Mouse (Mus musculus) layer of hippocampus, adult 11-12 months (tissue): ENCODE results near the gene Tomm34.
"Not testable (repeated sequence)": the region's sequence is repeated elsewhere in the genome, so short reads cannot be mapped to it uniquely, and the experiment has no call there.

Experiments
- DNase-seq: peaks from one replicate; pipeline ENCODE4 v3.0.0; 2022; ENCODE audit warnings: low spot score

The Tomm34 gene

DNA sequence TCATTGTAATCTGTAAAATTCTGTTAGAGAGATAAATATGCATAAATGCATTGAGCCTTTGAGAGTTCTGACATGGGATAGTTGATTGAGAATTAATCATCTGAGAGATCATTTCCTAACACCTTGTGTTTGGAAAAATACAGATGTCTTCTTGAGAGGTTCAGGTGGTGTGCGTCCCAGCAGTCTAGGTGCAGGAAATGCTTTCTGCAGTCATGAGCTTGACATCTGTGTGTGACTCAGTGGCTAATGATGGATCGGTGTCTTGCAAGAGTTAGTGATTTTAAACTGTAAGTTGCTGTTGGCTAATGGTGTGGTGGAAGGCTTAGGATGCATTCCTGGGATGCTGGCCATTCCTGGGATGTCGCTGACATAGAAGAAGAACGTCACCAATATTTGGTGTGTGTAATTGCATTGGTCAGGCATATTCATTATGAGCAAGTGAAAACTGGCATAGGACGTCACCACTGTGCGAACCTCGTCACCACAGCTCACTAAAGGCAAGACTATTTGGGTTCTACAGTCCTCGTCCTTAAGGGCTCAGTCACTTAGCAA is 6.0 kb upstream of the Tomm34 start:
- no peak for DNase-seq

DNA sequence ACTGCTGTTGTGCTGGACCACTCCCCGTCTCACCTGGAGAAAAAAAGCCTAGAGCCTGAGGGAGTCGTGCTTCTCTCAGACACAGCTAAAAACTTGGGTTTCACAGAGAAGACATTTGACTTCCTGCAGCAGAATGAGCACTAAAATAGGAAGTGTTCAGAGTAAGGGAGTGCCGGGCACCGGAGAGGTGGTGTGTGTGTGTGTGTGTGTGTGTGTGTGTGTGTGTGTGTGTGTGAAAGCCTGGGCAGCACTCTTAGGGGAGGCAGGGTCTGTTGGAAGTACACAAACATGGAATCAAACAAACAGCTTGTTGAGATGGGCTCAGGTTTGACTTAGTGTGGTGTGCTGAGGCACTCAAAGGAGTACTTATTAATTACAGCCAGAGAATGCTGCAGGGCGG is 4.1 kb upstream of the Tomm34 start:
- DNase-seq: no peak

DNA sequence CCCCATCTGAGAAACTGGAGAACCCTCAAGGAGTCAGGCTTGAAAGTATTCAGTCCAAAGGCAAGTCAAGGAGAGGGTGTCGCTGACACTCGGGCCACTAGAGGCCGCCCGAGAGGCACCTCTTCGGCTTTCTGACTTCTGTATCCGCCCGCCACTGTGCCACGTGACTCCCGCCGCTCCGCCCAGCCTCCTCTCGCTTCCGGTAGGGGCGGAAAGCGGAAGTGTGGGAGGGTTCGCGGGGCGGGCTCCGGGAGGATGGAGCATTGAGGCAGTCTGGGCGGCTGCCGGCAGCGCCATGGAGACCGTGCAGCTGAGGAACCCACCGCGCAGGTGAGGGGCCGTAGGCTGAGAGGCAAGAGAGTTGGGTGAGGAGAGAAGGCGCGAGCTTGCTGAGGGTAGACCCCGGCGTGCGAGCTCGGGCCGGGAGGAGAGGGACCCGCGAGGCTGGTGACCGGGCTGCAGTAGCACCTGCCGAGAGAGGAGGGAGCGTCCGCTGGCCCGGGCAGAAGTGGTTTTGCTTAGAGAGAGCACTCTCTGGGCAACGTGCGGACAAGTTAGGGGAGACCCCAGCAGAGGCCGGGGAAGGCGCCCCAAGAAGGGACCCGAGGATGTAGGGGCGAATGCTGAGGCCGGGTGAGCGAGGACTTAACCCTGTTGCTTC is 3.1 kb upstream of the Tomm34 start:
- peak; percentile 98 for DNase-seq

DNA sequence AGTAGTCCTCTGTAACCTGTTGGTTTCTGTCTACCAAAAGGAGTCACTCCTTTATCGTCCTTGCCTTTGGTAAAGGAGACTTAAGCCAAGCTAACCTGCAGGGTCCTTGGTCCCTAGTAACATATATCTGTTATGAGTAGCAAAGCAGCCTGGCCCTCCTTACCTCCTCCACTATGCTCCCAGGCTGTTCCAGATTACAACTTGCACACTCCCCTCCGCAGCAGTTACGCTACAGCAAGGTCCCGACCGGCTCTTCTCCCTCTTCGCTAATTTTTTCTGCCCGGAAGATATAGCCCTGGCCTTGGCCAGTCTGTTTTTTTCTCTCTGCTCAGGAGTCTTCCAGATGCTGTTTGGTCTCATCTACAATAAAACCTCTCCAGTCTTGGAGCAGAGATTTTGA is 2.2 kb upstream of the Tomm34 start:
- no peak for DNase-seq

DNA sequence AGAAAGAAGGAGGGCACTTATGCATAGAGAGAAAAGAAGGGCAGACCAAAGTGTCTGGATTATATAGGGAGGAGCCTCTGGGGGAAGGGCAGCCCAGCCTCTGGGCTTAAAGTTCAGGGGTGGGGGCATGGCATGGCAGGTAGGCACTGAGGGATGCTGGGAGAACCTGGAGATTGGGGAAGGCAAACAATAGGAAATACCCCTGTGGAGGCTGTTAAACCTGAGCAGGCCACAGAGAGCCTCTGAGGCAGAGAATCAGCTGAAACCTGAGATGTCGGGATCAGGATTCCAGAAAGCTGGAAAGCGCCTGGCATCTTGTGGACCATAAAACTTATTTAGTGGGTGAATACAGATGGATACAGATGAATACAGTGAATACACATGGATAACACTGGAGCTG is 1.1 kb upstream of the Tomm34 start:
- DNase-seq: no peak

DNA sequence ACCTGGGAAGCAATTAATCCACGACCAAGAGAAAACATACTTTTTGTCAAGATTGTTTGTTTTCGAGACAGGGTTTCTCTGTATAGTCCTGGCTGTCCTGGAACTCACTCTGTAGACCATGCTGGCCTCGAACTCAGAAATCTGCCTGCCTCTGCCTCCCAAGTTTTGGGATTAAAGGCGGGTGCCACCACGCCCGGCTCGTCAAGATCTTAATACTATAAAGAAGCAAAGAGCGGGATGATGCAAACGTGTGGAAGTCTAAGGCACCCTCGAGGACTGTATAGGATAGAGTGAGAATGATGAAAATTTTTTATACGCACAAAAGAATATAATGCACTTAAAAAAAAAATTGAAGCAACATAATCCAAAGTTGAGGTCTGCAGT is 460 bp upstream of the Tomm34 start:
- DNase-seq: not testable (repeated sequence)

DNA sequence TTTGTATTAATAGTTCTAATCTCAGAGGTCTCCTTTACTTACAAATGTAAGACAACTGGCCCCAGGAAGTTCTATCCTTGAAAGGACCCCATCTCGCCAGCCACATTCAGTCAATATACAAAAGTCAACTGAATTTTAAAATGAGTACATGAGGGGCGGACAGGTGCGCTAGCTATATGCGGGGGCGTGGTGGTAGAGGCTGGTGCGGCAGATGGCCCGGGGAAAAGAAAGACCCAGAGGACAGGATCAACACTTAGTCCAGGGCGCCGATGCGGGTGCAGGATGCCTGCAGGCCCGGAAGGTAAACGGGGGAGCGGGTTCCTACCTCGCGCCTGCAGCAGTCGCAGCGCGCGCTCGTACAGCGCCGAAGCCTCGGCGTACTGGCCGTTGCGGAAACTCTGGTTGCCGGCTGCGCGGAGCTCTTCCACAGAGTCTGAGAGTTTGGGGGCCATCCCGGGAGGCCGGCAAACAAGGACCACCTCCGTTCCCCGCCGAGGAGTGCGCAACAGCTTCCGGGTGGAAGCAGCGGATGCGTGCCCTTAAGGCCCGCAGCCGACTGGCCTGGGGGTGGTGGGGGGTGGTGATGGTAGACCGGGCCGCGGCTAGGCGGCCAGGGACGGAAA is 716 bp downstream of the Tomm34 start, which contains the start of gene Stk4:
Gene Stk4, plus strand, starts transcription at position 181 of the 623 bp plus-strand sequence.
- peak; percentile 39 for DNase-seq

DNA sequence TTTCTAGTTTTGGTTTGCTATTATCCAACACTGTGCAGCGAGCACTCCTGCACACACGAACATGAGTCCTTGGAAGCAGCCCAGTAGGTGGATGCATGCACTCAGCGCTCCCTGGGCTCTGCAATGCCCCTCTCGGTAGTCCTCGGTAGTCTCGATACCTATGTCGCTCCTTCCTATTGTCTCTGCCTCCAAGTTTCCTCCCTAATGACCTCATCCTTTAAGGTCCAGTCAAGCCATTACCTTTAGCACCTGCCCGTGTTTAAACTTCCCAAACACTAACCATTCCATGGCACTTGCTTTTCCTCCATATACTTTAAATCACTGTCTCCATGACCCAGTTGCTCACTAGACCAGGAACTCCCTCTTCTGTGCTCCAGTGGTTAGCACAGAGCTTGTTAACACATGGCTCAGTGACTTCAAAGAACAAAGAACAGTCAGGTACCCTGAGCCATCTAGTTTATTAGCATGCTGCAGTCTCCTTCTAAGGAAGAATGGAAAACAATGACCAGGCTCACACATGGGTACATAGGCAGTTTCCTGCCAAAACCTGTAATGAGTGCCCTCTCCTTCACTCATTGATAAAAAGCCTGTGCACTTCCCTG is 11.2 kb downstream of the Tomm34 start:
- no peak for DNase-seq

DNA sequence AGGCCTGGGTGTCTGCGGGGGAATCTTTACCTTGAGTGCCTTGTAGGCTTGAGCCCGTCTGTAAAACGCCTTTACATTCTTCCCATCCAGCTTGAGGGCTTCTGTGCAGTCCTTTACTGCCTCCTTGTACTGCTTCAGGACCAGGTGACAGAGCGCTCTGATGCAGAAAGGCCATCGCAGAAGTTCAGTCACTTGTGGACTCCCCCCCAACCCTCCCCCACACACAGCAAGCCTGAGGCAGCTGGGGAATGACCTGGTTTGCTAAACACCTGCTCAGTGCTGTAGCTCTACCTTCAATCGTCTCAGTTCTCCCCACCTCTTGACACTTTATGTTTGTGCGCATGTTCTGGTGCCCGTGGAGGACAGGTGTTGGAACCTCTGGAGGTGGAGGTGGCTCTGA is 16.3 kb downstream of the Tomm34 start:
- no peak for DNase-seq

DNA sequence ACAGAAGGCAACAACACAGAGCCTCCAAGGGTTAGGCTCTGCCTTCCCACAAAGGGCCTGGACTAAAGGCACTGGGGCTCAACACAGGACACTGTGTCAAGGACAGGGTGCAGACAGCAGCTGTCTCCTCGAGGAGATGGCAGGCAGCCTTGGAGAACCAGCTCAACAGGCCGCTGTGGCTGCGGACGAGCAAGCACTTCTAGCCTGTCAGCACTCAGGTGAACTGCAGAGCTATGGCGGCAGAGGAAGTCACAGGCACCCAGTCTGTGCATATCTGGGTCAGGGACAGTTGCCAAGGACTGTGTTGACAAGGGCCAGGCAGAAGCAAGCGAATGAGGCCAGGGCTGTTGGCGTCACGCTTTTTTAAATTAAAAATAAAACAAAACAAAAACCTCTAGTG is 17.2 kb downstream of the Tomm34 start:
- no peak for DNase-seq

DNA sequence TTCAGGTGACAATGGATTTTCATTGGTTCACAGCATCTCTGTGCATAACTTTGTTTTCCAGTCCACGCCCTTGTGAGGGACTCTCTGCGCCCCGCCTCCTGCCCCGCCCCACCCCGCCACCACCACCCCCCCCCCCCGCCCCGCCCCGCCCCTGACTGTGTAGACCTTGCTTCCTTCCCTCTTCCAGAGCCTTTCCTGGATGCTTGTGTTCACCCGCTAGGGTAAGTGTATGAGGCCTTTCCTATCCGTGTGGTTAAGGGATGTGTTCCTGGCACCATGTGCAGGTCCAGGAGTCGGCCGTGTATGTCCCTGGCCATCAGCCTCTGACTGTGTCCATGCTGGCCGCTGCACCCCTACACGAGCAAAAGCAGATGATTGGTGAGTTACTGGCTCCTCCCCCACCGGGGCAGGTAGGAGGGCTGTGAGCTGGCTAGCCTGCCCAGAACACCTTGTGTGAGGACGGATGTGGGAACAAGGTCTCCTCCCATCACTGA is 23.7 kb downstream of the Tomm34 start:
- no peak for DNase-seq

DNA sequence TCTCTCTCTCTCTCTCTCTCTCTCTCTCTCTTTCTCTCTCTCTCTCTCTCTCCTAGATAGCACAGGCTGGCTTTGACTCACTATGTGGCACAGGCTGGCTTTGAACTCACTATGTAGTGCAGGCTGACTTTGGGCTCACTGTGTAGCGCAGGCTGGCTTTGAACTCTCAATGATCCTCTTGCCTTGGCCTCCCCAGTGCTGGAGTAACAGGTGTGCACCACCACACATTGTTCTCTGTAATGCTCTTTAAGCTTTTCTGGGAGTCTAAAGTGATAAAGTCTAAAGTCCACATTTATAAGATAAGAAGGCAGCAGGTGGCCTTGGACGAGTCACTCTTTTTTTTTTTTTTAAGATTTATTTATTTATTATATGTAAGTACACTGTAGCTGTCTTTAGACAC is 29.4 kb downstream of the Tomm34 start:
- DNase-seq: no peak

DNA sequence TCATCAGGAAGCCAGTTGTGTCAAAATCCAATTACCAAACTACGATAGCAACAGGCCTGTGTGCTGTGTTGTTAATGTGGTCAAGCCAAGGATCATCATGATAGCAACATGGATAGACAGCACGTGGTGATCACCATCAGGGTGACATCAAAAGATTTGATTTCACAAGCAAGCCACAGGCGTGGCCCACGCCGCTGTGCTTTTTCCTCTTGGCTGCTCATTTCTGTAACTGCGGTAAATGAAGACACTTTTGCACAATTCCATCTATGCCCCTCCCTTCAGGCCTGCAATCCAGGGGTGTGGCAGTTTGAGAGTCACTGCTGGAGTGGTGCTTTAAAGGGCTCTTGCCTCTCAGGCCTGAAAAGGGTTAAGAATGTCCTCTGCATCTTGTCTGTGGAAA is 30.0 kb downstream of the Tomm34 start:
- DNase-seq: no peak

DNA sequence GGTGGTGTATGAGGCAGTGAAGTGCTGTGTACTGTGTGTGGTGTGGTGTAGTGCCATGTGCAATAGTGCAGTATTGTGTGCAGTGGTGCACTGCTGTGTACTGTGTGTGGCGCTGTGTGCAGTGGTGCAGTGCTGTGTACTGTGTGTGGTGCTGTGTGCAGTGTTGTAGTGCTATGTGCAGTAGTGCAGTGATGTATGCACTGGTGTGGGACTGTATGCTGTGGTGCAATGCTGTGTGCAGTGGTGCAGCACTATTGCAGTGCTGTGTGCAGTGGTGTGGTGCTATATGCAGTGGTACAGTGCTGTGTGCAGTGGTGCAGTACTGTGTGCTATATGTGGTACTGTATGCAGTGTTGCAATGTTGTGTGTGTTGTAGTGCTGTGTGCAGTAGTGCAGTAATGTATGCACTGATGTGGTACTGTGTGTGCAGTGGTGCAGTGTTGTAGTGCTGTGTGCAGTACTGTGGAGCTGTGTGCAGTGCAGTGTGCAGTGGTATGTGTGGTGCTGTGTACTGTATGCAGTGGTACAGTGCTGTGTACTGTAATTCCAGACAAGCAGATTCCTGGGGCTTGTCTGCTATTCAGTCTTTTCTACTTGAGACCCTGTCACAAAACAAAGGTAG is 32.5 kb downstream of the Tomm34 start:
- DNase-seq: no peak

DNA sequence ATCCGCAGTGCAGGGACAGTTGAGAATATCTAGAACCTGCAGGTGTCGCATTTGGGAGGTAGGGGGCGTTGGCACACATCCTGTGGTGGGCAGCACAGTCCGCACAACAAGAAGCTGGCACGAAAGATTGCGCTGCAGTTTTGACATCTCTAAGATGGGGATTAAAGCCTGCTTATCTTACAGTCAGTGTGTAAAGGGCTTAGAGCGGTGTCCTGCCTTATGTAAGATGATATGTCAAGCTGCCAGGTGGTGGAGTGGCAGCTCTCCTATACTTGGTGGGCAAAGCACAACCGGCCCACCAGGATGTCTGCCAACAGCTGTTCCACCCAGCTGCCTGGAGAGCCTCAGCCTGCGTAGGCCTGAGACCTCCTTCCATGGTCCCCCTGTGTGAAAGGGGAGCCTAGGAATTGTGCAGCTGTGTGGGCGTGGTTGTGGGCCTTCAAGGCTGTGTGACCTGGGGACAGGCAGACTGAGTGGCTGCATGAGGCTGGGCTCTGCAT is 34.4 kb downstream of the Tomm34 start:
- DNase-seq: no peak

DNA sequence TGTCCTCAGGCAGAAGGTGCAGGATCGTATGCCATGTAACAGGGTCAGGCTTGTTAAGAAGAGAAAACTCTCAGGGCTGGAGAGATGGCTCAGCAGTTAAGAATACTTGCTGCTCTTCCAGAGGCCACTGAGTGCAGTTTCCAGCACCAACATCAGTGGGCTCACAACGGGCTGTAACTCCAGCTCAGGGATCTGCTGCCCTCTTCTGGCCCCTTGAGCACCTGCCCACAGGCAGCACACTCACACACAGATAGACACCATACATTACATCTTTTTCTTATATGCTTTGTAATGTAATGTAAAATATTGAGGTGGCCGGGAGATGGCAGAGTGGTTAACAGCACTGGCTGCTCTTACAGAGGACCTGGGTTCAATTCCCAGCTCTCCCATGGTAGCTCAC is 38.0 kb downstream of the Tomm34 start:
- DNase-seq: no peak

DNA sequence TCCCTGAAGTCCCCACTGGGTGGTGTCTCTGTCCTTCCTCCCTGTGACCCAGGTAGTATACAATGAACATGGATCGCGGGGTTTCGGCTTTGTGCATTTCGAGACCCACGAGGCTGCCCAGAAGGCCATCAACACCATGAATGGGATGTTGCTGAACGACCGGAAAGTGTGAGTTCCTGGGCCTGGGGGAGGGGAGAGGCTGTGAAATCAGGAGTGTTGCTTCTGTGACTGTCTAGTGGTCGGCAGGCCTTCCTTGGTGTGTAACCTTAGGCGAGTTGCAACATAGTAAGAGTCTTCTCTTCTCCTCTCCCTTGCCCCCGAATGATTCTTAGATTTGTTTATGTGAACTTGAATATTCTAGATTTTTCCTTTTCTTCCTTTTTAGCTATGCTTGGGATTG is 39.8 kb downstream of the Tomm34 start:
- no peak for DNase-seq

DNA sequence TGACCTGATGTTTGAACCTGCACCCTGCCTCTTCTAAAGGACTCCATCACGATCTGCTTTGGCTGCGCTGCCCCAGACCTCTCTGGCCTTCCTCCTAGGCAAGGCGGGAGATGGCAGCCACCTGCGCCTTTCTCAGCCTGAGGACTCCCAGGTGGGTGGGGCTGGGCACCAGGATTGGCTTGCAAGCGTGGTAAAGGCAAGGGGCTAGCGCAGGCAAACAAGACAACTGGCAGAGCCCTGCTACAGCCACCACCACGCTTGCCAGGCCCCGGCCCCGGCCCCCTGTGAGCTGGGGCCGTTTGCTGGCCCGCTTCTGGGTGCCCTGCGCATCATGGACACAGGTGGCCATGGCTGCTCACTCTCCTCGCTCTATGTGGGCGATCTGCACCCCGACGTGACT is 45.8 kb downstream of the Tomm34 start, which contains the start of gene Pabpc1l:
Gene Pabpc1l, plus strand, starts transcription at position 301 of the 400 bp plus-strand sequence.
- DNase-seq: no peak

DNA sequence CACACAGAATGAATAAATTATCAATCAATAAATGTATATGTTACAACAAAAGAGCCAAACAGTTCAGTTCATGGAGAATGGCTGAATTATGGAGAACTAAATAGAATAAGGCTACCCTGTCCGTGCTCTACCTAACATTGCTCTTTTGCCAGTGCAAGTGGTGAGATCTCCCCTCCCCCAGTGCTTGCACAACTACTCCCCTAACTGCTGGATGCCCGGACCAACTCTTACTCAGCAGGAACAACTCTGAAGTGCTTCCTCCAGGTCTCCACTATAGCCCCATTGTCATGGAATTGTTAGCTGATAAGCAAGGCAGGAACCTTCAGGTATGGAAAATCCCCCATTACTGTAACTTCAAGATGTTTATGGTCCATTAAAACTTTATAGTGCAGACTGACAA is 48.9 kb downstream of the Tomm34 start:
- DNase-seq: no peak

DNA sequence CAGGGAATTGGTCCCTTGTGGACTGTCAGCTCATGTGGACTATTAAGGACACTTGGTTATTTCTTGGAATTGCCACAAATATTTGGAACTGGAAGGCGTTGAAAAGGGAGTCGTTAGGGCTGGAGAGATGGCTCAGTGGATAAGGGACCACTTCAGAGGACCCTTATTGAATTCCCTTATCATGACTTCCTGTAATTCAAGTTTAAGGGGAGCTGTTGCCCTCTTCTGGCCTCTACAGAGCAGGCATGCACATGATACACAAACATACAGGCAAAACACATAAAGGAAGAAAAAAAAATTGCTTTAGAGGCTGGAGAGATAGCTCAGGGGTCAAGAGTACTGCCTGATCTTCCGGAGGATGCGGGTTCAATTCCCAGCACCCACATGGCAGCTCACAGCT is 51.0 kb downstream of the Tomm34 start:
- no peak for DNase-seq

DNA sequence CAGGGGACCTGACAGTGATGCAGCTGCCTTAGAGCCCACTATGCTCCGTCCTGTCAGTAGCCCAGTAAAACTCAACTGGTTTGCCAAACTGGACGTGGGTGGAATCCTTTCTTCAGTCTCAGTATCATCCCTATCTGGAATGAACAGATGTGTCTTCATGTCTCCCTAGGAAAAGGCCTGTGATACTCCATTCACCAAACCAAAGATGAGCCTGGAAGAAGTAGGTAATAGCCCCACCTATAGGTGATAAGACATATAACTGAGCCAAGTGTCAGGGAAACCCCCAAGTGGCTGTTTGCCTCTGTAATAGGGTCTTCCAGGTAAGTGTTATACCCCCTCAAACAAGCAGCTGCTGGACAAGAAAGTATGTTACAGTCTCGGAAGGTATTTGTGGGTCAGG is 52.1 kb downstream of the Tomm34 start:
- no peak for DNase-seq

DNA sequence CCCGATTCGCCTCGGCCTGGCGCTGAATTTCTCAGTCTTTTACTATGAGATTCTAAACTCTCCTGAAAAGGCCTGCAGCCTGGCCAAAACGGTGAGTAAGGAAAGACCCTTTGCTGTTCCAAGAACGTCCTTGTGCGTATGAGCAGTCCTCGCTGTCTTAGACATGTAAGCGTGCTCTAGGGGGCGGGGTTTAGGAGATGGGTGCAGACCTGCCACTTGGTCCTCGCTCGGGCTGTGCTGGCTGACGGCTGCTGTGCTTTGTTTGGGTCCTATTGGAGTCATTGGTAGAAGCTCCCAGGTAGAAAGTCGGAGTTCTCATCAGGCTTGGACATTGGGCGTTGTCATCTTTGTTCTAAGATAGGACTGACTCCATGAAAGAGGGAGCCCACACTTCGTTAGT is 55.7 kb downstream of the Tomm34 start:
- no peak for DNase-seq

DNA sequence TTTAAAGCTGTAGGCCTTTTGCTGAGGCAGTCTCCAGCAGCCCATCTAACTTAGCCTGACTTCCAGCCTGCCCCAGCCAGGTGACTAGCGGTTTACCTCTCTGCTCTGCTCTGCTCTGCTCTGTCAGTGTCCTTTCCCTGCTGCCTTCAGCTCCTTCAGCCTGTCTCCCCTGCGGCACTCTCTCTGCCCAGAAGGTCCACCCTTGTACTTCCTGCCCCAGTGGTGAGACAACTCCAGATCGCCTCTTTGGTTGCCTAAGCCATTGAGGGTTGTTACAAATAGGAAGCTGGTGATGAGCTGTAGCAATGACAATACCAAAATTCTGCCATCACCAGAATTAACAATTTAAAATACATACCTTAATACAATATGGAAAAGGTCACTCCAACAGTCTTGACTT is 60.0 kb downstream of the Tomm34 start:
- DNase-seq: no peak
